Mouse (Mus musculus): ENCODE results near the gene Gli1.

Gene Gli1

GRCm38 (mm10) chr10:127346173-127346572 lies 4.4 kb upstream of the Gli1 start:
- DNase-seq, result no peak

GRCm38 (mm10) chr10:127343029-127343428 lies 1.3 kb upstream of the Gli1 start:
- DNase-seq, result no peak

- no peak for DNase-seq
Observed at GRCm38 (mm10) chr10:127341360-127341690, 449 bp downstream of the Gli1 start.

- peak in 1 of 2 experiments; percentile 50 for DNase-seq
Observed at GRCm38 (mm10) chr10:127340577-127341359, 1.0 kb downstream of the Gli1 start.

GRCm38 (mm10) chr10:127339683-127340576 lies 1.8 kb downstream of the Gli1 start:
- DNase-seq, result peak in 1 of 2 experiments; percentile 50

- peak; percentile 88 to 93 for DNase-seq
Observed at GRCm38 (mm10) chr10:127338930-127339682, 2.7 kb downstream of the Gli1 start.

- no peak for DNase-seq
Observed at GRCm38 (mm10) chr10:127337536-127338099, 4.2 kb downstream of the Gli1 start.

GRCm38 (mm10) chr10:127336952-127337351 lies 4.8 kb downstream of the Gli1 start:
- no peak for DNase-seq

GRCm38 (mm10) chr10:127335271-127335670 lies 6.5 kb downstream of the Gli1 start:
- DNase-seq, result no peak

GRCm38 (mm10) chr10:127333152-127333551 lies 8.6 kb downstream of the Gli1 start:
- DNase-seq, result no peak

GRCm38 (mm10) chr10:127332211-127332874 lies 9.4 kb downstream of the Gli1 start:
- DNase-seq, result no peak

- no peak for DNase-seq
Observed at GRCm38 (mm10) chr10:127330212-127330611, 11.6 kb downstream of the Gli1 start.

- DNase-seq, result peak in 1 of 2 experiments; percentile 57
Observed at GRCm38 (mm10) chr10:127327461-127328145, 14.2 kb downstream of the Gli1 start.

GRCm38 (mm10) chr10:127326828-127327227 lies 14.9 kb downstream of the Gli1 start:
- DNase-seq, result peak in 1 of 2 experiments; percentile 45

GRCm38 (mm10) chr10:127326017-127326801 lies 15.6 kb downstream of the Gli1 start:
- peak in 1 of 2 experiments; percentile 44 for DNase-seq

- no peak for DNase-seq
Observed at GRCm38 (mm10) chr10:127325454-127326016, 16.2 kb downstream of the Gli1 start.

GRCm38 (mm10) chr10:127324495-127324894 lies 17.3 kb downstream of the Gli1 start:
- DNase-seq, result peak; percentile 32 to 58

- no peak for DNase-seq
Observed at GRCm38 (mm10) chr10:127323131-127323855, 18.5 kb downstream of the Gli1 start.

- no peak for DNase-seq
Observed at GRCm38 (mm10) chr10:127322669-127323068, 19.1 kb downstream of the Gli1 start.

GRCm38 (mm10) chr10:127322178-127322577 lies 19.6 kb downstream of the Gli1 start:
- no peak for DNase-seq

Data from cerebellum, postnatal 25 days (tissue).